Mouse (Mus musculus): ENCODE results near the gene Cfi. TPM values are rescaled to one million over a fixed set of nuclear protein-coding genes. Genes with fewer than 3 reads are reported as not detected.
A peak's percentile ranks its signal among the peaks of the same experiment; 100 is the strongest.

The Cfi gene
- polyA plus RNA-seq, 1 experiment from 2014 or later, result 0.45 TPM

DNA sequence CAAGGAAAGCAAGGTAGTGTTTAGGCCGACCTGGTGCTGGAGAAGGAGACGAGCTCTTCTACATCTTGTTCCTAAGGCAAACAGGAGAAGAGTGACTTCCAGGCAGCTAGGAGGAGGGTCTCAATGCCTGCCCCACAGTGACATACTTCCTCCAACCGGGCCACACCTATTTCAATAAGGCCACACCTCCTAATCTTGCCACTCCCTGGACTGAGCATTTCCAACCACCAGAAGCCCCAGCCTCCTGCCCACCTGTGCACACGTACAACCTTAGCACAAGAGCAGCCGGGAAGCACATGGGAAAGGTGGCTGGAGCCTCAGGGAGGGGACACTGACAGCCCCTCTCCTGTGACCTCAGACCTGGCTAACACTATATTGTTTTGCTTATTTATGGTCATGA lies 56.3 kb downstream of the Cfi start:
- WGBS, result 80% methylated on average over 5 of the region's 5 CpGs

DNA sequence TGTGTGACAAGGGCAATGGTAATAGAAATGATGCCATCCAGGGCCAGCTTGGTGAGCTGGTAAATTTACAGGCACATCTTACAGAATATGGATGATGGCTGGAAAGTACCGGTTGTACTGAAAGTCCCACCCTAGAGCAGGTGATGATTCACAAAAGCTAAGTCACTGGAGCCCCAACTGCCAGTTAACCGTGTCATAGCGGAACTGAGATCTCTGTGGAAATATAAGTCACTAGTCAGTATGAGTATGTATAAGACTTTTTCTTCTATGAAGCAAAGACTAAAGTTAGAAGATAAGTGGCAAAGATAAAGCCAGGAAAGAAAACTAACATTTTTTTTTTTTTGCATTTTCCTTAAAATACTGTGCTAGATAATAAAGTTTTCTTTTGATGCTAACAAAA lies 57.5 kb downstream of the Cfi start:
- no peaks in the 10 kb centered on the region for H3K9me3 ChIP-seq (replicated peaks; ENCODE audit: control insufficient read depth, low read length)
- DNase-seq (ENCODE audit: low spot score), result no peak
- H3K4me3 ChIP-seq (ENCODE audit: low read depth, low read length), result no peak overlapping the region
- no peak overlapping the region for H3K27ac ChIP-seq (replicated peaks; ENCODE audit: low read depth, low read length)
- H3K9ac ChIP-seq (replicated peaks; ENCODE audit: low read length), result no peak overlapping the region
- 94% methylated on average over 3 of the region's 3 CpGs for WGBS
- H3K36me3 ChIP-seq (replicated peaks; ENCODE audit: control insufficient read depth, insufficient read depth, low read depth, low read length), result no peaks in the 10 kb centered on the region
- H3K27me3 ChIP-seq (ENCODE audit: control insufficient read depth, insufficient read depth, low read length), result no peaks in the 10 kb centered on the region
- no peak overlapping the region for H3K4me2 ChIP-seq (ENCODE audit: low read depth, low read length)
- ATAC-seq (replicated peaks; ENCODE audit: insufficient number of reproducible peaks, low FRiP score, low TSS enrichment, low read depth), result no peak
- no peaks in the 10 kb centered on the region for H3K4me1 ChIP-seq (ENCODE audit: control insufficient read depth, insufficient read depth, low read length)

More for the DNA sequence above, 56.3 kb downstream of the Cfi start:
- Histone ChIP-seq H3K9ac (replicated peaks; ENCODE audit: low read length) (no peak overlapping the region), H3K36me3 (replicated peaks; ENCODE audit: control insufficient read depth, insufficient read depth, low read depth, low read length) (no peaks in the 10 kb centered on the region), H3K4me1 (ENCODE audit: control insufficient read depth, insufficient read depth, low read length) (no peaks in the 10 kb centered on the region), H3K4me2 (ENCODE audit: low read depth, low read length) (no peak overlapping the region), H3K27ac (replicated peaks; ENCODE audit: low read depth, low read length) (no peak overlapping the region), H3K9me3 (replicated peaks; ENCODE audit: control insufficient read depth, low read length) (no peaks in the 10 kb centered on the region), H3K4me3 (ENCODE audit: low read depth, low read length) (no peak overlapping the region), H3K27me3 (ENCODE audit: control insufficient read depth, insufficient read depth, low read length) (no peaks in the 10 kb centered on the region)
- no peak for ATAC-seq (replicated peaks; ENCODE audit: insufficient number of reproducible peaks, low FRiP score, low TSS enrichment, low read depth)
- DNase-seq (ENCODE audit: low spot score), result no peak

DNA sequence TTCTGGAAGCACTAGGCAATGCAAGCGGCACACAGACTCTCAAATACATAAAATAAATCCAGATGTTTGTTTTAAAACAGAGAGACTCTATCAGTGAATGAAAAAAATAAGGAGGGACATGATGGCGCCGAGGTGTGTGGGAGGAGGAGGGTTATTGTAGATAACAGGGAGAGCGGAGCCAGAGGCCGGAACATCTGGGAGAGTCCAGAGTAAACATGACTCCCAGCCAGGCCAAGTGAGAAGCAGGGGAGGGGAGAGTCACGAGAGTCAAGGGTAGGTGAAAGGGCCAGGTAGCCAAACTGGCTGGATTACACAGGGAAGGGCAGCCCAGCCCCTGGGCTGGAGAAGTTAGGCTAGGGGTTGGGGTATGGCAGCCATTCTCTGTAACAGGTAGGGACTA lies 60.9 kb downstream of the Cfi start:
- ATAC-seq (replicated peaks; ENCODE audit: insufficient number of reproducible peaks, low FRiP score, low TSS enrichment, low read depth) (no peak), DNase-seq (ENCODE audit: low spot score) (no peak)
- Histone ChIP-seq H3K4me2 (ENCODE audit: low read depth, low read length) (no peak overlapping the region), H3K9me3 (replicated peaks; ENCODE audit: control insufficient read depth, low read length) (no peaks in the 10 kb centered on the region), H3K36me3 (replicated peaks; ENCODE audit: control insufficient read depth, insufficient read depth, low read depth, low read length) (no peaks in the 10 kb centered on the region), H3K27me3 (ENCODE audit: control insufficient read depth, insufficient read depth, low read length) (no peaks in the 10 kb centered on the region), H3K9ac (replicated peaks; ENCODE audit: low read length) (no peak overlapping the region), H3K4me3 (ENCODE audit: low read depth, low read length) (no peak overlapping the region), H3K27ac (replicated peaks; ENCODE audit: low read depth, low read length) (no peak overlapping the region), H3K4me1 (ENCODE audit: control insufficient read depth, insufficient read depth, low read length) (no peaks in the 10 kb centered on the region)
- WGBS, result 74% methylated on average over 6 of the region's 6 CpGs

DNA sequence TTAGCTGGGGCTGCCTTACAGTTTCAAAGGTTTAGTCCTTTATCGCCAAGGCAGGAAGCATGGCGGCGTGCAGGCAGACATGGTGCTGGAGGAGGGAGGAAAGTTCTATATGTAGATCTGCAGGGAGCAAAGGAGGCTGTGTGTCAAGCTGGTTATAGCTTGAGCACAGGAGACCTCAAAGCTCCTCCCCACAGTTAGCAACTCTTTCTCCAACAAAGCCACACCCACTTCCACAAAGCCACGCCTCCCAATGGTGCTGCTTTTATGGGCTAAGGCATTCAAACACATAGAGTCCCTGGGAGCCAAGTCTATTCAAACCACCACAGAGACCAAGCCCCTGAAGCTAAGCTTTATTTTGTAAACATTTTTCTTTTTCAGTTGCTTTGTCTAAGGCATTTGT lies 63.2 kb downstream of the Cfi start:
- H3K27me3 ChIP-seq (ENCODE audit: control insufficient read depth, insufficient read depth, low read length), result no peaks in the 10 kb centered on the region
- no peak for DNase-seq (ENCODE audit: low spot score)

DNA sequence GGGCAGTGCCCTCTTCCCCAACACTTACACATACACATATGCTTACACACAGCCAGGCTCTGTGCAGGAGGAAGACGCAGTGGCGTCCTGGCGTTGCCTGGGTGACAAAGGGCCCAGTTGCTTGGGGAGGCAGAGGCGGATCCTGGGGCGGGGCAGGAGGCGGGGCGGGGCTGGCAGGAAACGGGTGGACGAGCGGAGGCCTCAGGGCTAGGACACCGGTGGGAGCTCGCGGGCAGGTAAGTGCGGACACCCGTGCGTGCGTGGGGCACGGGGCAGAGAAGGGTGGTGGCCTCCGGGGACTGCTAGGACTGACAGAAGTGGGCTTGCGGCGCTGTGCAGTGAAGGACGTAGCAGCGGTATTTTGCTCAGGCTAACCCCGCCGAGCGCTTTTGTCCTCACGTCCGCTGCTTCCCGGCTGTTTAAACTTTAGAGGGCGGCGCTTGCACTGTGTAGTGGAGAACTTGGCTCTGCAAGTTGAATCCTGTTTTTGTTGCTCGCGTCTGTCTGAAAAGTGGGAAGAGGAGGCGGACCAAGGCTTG lies 65.7 kb downstream of the Cfi start, which contains the start of gene Casp6:
Casp6 (plus strand) TSS at position 155 of the 539 bp plus-strand sequence.
- H3K27ac ChIP-seq (replicated peaks; ENCODE audit: low read depth, low read length), result 0 out of 2 replicates have a peak within 1 kb of the TSS, but pooled peaks have one; percentile 5
- under 1% methylated on average over 34 of the region's 34 CpGs for WGBS

More for the DNA sequence above, 63.2 kb downstream of the Cfi start:
- ATAC-seq (replicated peaks; ENCODE audit: insufficient number of reproducible peaks, low FRiP score, low TSS enrichment, low read depth), result no peak
- H3K27ac ChIP-seq (replicated peaks; ENCODE audit: low read depth, low read length), result no peak overlapping the region
- no peaks in the 10 kb centered on the region for H3K9me3 ChIP-seq (replicated peaks; ENCODE audit: control insufficient read depth, low read length)
- H3K4me1 ChIP-seq (ENCODE audit: control insufficient read depth, insufficient read depth, low read length), result no peaks in the 10 kb centered on the region
- H3K4me3 ChIP-seq (ENCODE audit: low read depth, low read length), result no peak overlapping the region
- no peak overlapping the region for H3K4me2 ChIP-seq (ENCODE audit: low read depth, low read length)
- no peaks in the 10 kb centered on the region for H3K36me3 ChIP-seq (replicated peaks; ENCODE audit: control insufficient read depth, insufficient read depth, low read depth, low read length)
- H3K9ac ChIP-seq (replicated peaks; ENCODE audit: low read length), result no peak overlapping the region
- WGBS, result 72% methylated on average over 4 of the region's 4 CpGs

DNA sequence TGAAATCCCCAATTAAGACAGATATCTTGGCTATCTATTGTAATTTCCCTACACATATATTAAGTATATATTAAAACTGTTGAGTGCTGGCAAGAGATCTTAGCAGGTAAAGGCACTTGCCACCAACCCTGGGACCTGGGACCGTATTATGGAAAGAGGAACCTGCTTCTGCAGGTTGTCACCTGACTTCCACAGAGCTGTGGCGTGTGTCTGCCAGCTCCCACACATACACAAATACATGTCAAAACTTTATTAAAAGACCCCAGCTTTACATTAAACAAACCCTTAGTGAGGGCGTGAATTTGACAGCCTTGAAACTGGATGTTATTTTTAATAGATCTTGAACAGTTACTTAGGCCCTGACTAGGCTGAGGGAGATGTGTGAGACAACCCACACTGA lies 67.7 kb downstream of the Cfi start:
- no peaks in the 10 kb centered on the region for H3K36me3 ChIP-seq (replicated peaks; ENCODE audit: control insufficient read depth, insufficient read depth, low read depth, low read length)
- no peak for DNase-seq (ENCODE audit: low spot score)
- no peaks in the 10 kb centered on the region for H3K4me1 ChIP-seq (ENCODE audit: control insufficient read depth, insufficient read depth, low read length)
- no peak overlapping the region for H3K4me3 ChIP-seq (ENCODE audit: low read depth, low read length)
- no peaks in the 10 kb centered on the region for H3K9me3 ChIP-seq (replicated peaks; ENCODE audit: control insufficient read depth, low read length)
- H3K9ac ChIP-seq (replicated peaks; ENCODE audit: low read length), result no peak overlapping the region
- no peaks in the 10 kb centered on the region for H3K27me3 ChIP-seq (ENCODE audit: control insufficient read depth, insufficient read depth, low read length)
- ATAC-seq (replicated peaks; ENCODE audit: insufficient number of reproducible peaks, low FRiP score, low TSS enrichment, low read depth), result no peak
- no peak overlapping the region for H3K4me2 ChIP-seq (ENCODE audit: low read depth, low read length)
- H3K27ac ChIP-seq (replicated peaks; ENCODE audit: low read depth, low read length), result no peak overlapping the region
- WGBS, result 94% methylated on average over 3 of the region's 3 CpGs

More for the DNA sequence above, 65.7 kb downstream of the Cfi start, which contains the start of gene Casp6:
- Histone ChIP-seq H3K4me2 (ENCODE audit: low read depth, low read length) (peak within 1 kb of the TSS; percentile 58), H3K4me3 (ENCODE audit: low read depth, low read length) (peak within 1 kb of the TSS; percentile 70), H3K9ac (replicated peaks; ENCODE audit: low read length) (peak within 1 kb of the TSS; percentile 78), H3K27me3 (ENCODE audit: control insufficient read depth, insufficient read depth, low read length) (no peaks in the 10 kb centered on the region), H3K36me3 (replicated peaks; ENCODE audit: control insufficient read depth, insufficient read depth, low read depth, low read length) (no peaks in the 10 kb centered on the region), H3K9me3 (replicated peaks; ENCODE audit: control insufficient read depth, low read length) (no peaks in the 10 kb centered on the region), H3K4me1 (ENCODE audit: control insufficient read depth, insufficient read depth, low read length) (no peaks in the 10 kb centered on the region)
- ATAC-seq (replicated peaks; ENCODE audit: insufficient number of reproducible peaks, low FRiP score, low TSS enrichment, low read depth), result peak; percentile 92
- peak; percentile 88 for DNase-seq (ENCODE audit: low spot score)

DNA sequence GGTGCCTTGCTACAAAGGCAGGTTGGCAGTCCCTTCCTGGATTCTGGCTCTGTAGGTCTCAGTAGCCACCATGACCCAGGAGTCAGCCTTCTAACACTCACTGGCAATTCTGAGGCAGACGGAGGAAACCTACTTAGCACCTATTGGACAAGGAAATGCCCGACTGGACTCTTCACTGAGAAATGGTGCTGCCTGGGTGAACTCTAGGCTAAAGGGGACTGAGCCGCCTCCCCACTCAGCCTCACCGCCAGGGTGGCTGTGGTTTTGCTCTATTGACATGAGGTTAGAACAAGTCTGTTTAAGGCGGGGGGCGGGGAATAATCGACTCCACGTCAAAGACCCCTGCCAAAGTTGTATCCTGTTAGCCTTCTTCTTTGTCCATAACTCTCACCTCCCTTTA lies 68.2 kb downstream of the Cfi start:
- WGBS, result 85% methylated on average over 8 of the region's 8 CpGs
- no peak overlapping the region for H3K4me3 ChIP-seq (ENCODE audit: low read depth, low read length)
- no peak overlapping the region for H3K9ac ChIP-seq (replicated peaks; ENCODE audit: low read length)
- no peak for DNase-seq (ENCODE audit: low spot score)
- no peak for ATAC-seq (replicated peaks; ENCODE audit: insufficient number of reproducible peaks, low FRiP score, low TSS enrichment, low read depth)
- H3K4me2 ChIP-seq (ENCODE audit: low read depth, low read length), result no peak overlapping the region
- no peaks in the 10 kb centered on the region for H3K27me3 ChIP-seq (ENCODE audit: control insufficient read depth, insufficient read depth, low read length)
- no peaks in the 10 kb centered on the region for H3K36me3 ChIP-seq (replicated peaks; ENCODE audit: control insufficient read depth, insufficient read depth, low read depth, low read length)
- H3K27ac ChIP-seq (replicated peaks; ENCODE audit: low read depth, low read length), result no peak overlapping the region
- no peaks in the 10 kb centered on the region for H3K4me1 ChIP-seq (ENCODE audit: control insufficient read depth, insufficient read depth, low read length)
- no peaks in the 10 kb centered on the region for H3K9me3 ChIP-seq (replicated peaks; ENCODE audit: control insufficient read depth, low read length)

DNA sequence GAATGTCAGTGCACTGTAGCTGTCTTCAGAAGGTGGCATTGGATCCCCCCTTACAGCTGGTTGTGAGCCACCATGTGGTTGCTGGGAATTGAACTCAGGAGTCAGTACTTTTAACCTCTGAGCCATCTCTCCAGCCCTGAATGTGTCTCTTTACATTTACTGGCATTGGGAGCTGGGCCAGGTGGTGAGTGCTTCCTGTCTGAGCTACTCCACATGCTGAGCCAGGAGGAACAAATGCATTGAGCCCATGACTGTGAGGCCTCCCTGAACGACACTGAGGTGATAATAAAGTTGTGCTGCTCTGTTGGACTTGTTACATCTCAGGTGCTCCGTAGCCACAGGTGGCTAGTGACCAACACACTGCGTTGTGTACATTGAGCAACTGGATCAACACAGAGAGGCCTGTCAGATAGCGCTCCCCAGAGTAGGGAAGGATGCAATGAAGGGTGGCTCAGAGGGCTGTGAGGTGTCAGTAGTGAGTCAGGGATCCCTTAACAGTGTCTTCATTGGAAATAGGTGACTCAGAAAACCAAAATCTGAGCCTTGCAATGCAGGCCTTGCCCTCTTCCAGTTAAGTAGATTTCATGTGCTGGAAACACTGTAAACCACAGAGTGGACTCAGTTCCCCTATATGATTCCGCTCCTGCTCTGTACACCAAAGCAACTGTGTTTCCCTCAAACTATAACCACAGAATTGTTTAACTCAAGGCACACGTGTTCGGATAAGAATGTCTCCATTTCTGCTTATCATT lies 68.9 kb downstream of the Cfi start:
- H3K9ac ChIP-seq (replicated peaks; ENCODE audit: low read length), result no peak overlapping the region
- no peaks in the 10 kb centered on the region for H3K4me1 ChIP-seq (ENCODE audit: control insufficient read depth, insufficient read depth, low read length)
- H3K36me3 ChIP-seq (replicated peaks; ENCODE audit: control insufficient read depth, insufficient read depth, low read depth, low read length), result no peaks in the 10 kb centered on the region
- H3K9me3 ChIP-seq (replicated peaks; ENCODE audit: control insufficient read depth, low read length), result no peaks in the 10 kb centered on the region
- no peak for DNase-seq (ENCODE audit: low spot score)
- H3K27ac ChIP-seq (replicated peaks; ENCODE audit: low read depth, low read length), result no peak overlapping the region
- 89% methylated on average over 7 of the region's 7 CpGs for WGBS
- ATAC-seq (replicated peaks; ENCODE audit: insufficient number of reproducible peaks, low FRiP score, low TSS enrichment, low read depth), result no peak
- H3K27me3 ChIP-seq (ENCODE audit: control insufficient read depth, insufficient read depth, low read length), result no peaks in the 10 kb centered on the region
- no peak overlapping the region for H3K4me2 ChIP-seq (ENCODE audit: low read depth, low read length)
- H3K4me3 ChIP-seq (ENCODE audit: low read depth, low read length), result no peak overlapping the region
